Mouse (Mus musculus) left cerebral cortex, postnatal 25 days (tissue): ENCODE measurements at regions not wholly inside any gene's neighbourhood (a gene's known extent, or its start where the extent isn't known, plus 50 kb on each side); places are given as distances from the start of the nearest gene placed in this dataset.

ENCODE experiments used
- DNase-seq, 2 experiments: peaks; one replicate each; pipeline ENCODE4 v3.0.0; 2022; ENCODE audit warnings: low spot score in 2 of 2, mixed read lengths in 1 of 2
- intact Hi-C: fragments of 180-260 bp; cut with DNase I; formaldehyde crosslinking; loops from one replicate; pipeline ENCODE4 v1.15.1; 2025

DNA sequence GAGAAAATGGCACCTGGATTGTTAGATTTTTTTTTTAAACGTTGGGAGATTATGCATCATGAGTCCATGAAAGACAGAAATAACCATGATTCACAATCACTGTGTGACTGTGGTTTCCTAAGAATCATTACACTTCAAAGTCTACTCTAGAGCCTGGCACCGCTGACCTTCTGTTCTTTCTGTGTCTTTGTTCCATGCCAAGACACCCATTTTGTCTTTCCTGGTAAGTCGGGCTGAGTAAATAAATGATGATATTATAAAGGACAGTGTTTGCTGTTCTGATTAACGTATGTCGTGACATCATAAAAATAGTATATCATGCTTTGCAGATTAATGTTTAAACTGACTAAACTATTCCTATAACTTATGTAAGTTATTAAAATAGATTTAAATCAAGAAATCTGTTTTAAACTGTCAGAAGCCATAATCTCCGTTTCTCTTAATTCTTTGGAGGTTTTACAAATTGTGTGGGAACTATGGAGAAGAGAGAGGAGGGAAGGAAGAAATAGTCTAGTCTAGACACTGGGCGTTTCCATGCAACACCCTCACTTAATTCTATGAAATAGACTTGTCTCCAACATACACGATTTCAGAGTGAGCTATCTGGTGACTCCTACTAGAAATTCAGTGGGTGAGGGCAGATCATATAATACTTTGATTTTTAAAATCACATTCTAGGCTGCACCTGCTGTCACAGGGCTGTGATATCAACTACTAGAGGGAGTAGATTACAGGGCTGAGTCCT is 388.7 kb downstream of the Klf5 start:
- intact Hi-C loops, result loop anchor here (5.0 kb wide), 1 partner anchor 60 kb away; no protein-coding TSS in a partner anchor
- DNase-seq, result peak in 1 of 2 experiments; percentile 18

DNA sequence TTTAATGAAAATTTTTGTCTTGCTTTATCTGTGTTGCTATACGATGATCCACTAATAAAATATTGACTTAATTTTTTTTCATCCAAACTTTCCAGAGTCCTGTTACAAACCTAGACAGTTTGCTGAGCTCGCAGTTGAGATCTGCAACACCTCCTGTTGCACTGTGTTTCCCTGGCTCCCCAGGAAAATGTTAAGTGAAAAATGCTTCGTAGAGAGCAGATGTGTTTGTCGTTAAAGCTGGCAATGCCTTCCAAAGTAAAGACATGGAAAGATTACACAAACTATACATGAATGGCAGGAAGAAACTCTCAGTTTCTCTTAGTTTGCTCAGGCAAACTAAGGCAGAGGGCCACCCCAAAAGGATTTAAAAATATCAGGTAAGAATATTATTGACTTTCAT is 389.9 kb downstream of the Klf5 start:
- DNase-seq, result peak in 1 of 2 experiments; percentile 59
- intact Hi-C loops, result loop anchor here (5.0 kb wide), 1 partner anchor 59 kb away; no protein-coding TSS in a partner anchor

DNA sequence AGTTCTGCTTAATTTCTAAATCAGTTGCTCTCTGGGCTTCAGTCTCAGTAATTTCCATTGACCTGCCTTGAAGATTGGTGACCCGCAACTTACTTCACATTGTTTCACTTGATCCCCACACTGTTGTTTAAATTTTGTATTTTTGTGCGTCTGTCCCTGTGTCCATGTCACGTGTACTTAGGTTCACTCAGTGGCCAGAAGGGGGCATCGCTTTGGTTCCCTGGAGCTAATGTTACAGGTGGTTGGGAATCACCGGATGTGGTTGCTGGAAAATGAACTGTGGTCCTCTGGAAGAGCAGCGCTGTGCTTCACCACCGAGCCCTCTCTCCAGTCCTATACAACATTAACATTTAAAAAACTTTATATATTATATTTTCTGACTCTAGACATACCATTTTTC is 397.8 kb downstream of the Klf5 start:
- DNase-seq, result no peak
- intact Hi-C loops, result no loop called here

DNA sequence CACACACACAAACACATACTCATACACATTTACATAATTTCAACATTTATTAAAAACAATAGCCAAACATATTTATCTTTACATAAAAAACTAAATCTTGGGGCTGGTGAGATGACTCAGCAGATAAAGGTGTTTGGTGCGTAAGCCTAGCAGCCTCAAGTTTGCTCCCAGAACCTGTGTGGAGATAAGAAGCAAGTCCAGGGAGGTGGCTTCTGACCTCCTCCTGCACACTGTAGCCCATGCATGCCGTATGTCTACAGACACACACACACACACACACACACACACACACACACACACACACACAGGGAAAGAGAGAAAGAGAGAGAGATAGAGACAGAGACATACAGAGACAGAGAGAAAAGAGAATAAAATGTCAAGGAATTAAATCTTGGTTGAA is 401.1 kb downstream of the Klf5 start:
- DNase-seq, result no peak
- intact Hi-C loops, result no loop called here

DNA sequence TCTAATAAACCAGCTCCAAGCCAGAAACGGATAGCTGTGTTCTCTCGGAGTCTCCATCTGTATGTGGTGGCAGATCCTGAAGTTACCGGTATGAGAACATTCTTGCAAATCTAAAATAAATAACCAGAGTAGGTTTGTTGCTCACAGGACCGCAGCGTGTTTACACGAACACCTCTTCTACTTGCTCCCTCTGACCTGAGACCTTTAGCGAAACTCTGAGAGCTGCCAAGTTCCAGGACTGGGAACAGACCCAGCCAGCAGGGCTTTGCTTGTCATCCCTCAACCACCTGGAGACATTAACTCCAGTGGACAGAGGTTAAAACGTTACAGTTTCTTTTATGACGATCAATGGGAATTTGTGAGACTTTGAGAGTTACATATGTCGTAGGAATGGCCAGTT is 407.5 kb downstream of the Klf5 start:
- intact Hi-C loops, result no loop called here
- no peak for DNase-seq

DNA sequence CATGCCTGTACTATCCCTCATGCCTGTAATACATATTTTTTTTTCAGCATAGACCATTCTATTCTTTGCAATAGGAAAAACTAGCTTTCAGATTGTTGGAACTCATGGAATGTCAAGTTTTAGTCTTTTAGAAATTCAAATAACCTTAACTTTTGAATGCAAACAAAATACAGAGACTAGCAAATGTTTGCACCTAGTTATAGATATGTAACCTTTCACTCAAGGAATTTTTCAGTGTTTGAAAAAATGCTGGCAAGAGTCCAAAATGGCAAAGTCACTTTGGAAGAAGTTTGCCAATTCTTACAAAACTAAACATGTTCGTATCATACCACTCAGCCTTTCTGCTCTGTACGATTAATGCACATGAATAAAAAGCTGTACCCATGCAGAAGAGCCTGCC is 409.6 kb downstream of the Klf5 start:
- intact Hi-C loops, result no loop called here

DNA sequence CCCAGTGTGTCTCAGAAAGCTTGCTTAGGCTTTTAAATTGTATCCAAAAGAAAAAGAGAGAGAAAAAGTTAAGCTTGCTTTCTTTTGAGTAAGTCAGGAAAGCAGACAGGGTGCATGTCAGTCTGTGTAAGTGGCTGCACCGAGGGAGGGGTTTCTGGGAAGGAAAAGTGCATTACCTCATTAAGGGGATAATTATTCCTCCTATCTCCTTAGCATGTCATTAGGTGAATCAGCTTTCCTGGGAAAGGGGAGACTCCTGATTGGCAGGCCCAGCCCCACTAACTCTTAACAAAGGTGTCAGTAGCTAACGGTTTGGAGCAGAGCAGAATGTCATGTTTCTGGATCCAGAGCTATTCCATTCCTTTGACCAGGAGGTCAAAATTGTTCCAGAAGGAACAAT is 411.3 kb downstream of the Klf5 start:
- intact Hi-C loops, result no loop called here
- DNase-seq, result no peak

More for the DNA sequence above, 409.6 kb downstream of the Klf5 start:
- DNase-seq, result no peak

DNA sequence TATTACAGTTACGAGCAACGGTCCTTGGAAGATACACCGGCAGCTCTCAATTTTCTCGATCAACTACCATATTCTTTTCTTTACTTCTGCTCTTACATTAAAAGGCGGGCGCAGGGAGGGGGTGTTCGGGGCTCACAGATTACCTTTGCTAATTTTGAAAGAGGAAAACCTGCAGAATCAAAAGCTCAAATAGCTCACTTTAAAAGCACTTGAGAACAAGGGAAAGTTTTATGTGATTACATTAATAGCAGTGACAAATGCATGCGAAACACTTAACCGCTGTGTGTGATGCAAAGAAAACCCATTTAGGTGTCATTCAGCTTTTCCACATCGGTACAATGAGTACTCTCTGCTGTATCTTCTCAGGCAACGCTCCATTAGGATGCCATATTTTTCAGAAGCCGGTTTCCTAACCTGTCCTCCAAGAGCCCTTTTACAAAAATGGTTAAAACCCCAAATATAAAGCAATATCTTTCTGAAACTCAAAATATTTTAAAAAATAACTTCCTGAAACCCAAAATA is 412.2 kb downstream of the Klf5 start:
- intact Hi-C loops, result no loop called here
- no peak for DNase-seq

DNA sequence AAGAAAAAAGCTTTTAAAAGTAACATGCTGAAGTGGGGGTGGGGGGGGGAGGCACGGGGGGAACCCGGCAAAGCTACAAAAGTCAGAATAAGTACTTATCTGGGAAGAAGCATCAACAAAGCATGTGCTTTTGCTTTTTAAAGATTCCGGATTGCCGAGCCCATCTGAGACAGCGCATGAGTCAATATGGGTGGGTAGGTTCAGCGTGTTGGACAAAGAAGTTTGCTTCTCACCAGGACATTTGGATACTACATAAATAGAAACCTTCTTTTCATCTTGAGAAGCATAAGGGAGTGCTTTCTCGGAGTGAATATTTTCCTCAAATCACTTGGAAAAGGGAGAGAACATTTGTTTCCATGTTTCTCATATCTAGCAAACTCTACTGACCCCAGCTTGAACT is 414.1 kb downstream of the Klf5 start:
- DNase-seq, result peak in 1 of 2 experiments; percentile 85
- intact Hi-C loops, result no loop called here

DNA sequence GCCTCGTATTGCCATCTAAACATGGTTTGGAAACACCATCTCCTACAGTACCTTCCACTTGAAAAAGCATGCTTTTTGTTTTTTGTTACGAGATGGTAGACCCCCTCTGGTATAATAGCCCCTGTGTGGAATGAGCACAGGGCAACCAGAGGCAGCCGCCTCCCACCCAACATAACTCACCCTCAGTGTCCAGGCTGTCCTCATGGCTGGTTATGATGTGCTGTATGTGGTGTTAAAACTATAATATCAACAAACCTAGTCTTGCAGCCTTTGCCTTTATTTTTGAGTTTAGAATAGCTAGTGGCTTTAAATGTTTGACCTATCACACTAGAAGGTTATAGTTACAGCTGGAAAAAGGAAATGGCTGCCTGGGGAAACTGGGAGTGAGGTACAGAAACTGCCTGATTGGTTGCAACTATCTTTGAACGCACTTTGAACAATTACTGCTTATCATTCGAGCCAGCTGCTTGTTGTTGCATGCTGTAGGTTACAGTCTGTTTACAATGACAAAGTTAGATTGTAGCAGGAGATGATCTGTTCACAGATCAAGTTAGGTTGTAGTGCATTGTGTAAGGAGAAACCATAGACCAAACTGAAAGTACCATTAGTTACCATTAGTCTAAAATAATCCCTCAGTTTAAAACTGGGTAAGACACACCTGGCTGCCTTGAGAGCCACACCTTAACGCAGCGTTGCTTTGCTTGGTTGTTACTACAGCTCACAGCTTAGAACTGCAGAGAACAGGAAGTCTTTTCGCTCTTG is 414.8 kb downstream of the Klf5 start:
- intact Hi-C loops, result no loop called here
- DNase-seq, result no peak

DNA sequence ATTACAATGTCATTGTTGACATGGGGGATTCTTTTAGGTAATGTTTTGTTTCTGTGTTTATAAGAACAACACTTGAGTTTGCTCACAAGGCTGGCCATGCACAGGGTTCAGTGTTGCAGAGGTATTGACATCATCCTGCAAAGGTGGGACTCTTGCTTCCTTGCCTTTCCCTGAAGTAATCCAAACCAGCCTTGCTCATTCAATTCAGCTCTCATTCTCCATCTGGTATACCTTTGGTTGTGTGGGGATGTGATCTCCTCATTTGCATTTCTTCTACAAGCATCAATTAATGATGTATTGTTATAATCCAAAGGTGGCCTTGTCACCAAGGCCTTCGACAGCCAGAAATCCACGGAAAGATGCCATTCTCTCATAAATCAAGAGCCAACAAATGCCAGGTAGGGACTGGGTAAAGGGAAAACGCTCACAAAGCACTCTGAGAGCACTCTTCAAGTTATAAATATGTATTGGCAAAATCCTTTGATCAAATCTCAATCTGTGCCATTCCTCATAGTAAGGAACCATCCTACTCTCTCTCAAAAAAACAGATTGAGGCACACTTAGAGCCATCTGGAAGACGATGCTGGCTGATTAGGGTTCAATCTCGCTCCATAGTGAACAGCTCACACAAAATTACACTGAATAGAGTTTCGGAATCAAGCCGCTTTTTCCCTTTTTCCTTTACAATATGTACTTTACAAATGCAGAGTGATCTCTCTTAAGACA is 435.1 kb downstream of the Klf5 start:
- intact Hi-C loops, result no loop called here
- DNase-seq, result peak; percentile 18 to 71

DNA sequence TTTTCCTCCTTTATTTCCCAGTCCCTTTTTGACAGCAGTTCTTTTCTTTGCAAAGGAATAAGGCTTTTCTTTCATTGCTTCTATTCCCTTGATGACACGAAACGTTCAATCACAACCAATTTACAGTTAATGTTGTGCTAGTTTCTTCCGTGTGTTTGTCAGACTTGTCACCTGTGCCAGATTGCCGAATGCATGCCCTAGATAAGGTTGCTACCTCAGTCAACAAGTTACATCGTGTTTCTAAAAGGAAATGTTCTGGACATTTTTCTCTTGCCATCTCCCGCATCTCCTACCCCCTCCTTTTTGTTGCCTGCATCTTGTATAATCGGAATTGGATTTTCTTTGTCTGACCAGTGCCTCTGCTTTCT is 435.7 kb downstream of the Klf5 start:
- no peak for DNase-seq
- intact Hi-C loops, result no loop called here

DNA sequence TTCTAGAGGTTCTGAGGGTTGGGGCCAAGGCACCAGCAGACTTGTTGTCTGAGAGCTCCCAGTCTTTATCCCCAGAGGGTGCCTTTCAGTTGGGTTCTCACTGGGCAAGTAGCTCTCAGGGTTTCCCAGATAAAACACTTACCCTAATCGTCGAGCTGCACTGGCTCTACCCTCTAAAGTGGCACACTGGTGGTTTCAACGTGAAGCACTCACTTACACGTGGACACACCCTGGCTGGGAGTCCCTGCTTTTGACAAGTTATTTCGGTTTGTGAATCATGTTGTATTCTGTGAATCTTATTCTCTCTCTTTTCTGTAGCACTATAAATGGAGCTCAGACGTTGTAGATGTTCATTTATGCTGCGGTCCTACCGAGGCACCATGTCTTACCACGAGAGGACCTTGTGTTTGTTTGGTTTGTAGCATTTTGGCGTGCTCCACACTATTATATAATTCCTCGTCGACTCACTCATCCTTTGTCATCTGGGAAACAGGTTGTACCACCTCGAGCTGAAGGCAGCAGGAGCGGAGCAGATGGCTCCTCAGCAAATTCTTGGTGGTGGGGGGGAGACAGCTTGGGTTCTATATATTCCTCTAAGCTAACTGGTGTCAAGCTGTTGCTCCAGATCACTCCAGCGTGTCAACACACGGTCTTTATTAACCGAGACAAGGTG is 445.3 kb downstream of the Klf5 start:
- peak; percentile 36 to 77 for DNase-seq
- intact Hi-C loops, result loop anchor here (5.0 kb wide), 1 partner anchor 366 kb away; no protein-coding TSS in a partner anchor

DNA sequence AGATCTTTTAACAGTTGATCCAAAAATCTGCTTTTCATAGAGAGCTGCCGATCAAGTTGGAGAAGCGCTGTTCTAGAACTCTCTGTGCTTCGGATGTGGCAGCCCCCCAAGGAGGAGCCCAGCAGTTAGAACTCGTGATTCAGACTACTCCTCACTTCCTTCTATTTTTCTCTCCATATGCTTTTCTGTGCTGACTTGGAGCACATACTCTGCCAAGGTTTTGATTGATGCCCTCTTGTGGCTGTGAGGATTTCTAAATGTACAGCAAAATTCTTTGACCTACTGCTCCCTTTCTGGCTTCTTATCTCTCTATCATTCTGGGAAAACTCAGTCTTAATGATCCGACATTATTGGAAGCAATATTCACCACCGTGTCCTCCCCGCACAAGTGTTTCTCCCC is 446.7 kb downstream of the Klf5 start:
- intact Hi-C loops, result loop anchor here (5.0 kb wide), 4 partner anchors 58 to 443 kb away; no protein-coding TSS in a partner anchor
- peak; percentile 6 to 42 for DNase-seq

DNA sequence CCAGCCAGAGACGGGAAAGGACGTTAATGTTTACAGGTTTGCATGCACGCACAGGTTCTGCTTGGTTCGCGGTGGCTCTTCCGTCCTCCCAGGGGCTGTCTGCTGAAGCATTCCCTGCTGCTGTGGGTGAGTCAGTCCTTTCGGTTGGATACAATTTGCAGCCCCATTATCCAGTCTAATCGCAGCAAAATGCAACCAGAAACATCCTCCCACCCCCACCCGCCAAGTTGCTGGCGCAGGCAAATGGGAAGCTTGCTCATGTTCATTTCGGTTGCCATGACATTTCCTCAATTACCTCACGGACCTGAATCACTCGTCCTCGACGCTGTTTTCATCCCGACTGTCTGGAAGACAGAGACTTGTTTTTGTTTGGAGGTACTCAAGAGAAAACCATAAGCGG is 449.7 kb downstream of the Klf5 start:
- peak; percentile 39 to 68 for DNase-seq

DNA sequence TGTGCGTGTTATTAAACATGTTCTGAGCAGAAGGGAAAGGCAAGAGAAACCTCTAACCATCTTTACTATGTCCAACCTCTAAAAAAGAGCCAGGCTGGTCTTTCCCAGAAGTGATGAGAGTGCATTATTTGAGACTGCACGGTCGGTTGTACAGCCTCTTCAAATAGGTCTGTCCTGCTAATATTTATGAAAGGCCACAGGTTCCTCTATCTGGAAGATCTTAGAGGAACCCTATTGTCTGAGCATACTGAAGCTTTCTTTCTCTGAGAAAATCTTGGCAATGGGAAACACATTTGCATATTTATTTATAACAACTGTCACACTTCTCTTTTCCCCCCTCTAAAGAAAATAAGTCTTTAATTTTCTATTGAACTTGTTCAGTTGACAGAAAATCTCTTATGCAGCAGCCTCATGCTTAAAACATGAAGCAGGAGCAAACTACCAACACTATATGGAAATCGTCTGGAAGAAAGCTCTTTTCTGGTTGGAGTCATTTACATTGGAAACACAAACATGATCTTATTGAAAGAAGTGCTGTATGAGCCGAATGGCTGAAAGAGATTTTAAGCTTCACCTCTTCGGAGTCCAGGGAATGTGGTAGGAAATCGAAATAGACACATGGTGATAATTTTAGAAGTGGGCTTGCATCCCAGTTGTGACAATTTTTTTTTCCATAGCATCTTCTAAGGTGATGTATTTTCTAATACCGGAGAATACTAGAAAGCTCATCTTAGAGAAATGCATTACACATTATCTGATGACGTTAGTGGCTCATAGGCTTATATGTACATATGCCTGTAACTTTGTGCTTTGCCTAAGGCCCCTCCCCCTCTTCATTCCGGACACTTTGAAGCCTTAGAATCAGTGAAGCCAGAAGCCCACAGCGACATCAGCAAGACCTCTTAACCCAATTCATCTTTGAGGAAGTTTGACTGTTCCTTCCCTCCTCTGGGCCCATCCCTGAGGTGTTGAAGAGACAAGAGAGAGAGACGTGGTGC is 451.1 kb downstream of the Klf5 start:
- DNase-seq, result peak; percentile 12 to 48
- intact Hi-C loops, result loop anchor here (5.0 kb wide), 4 partner anchors 62 to 447 kb away; no protein-coding TSS in a partner anchor

More for the DNA sequence above, 449.7 kb downstream of the Klf5 start:
- intact Hi-C loops, result loop anchor here (5.0 kb wide), 4 partner anchors 61 to 446 kb away; no protein-coding TSS in a partner anchor

DNA sequence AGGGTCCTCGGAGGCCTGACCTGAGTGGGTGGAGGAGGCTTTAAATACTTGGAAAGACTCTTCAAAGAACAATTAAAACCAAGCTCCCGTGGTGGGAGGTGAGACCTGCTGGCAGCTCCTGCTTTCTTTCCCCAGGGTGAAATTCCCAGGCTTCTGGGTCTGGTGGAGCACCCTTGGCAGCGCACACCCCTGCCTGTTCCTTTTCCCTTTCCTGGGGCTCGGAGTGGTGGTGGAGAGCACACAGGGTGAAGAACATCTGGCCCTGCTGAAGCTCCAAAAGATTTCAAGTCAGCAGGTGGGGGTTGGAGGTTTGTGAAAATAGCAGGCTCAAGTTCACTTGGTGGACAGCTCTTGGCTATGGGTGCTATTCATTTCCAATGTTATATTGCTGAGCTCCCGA is 459.6 kb downstream of the Klf5 start:
- intact Hi-C loops, result loop anchor here (5.0 kb wide), 1 partner anchor 616 kb away; no protein-coding TSS in a partner anchor
- no peak for DNase-seq

DNA sequence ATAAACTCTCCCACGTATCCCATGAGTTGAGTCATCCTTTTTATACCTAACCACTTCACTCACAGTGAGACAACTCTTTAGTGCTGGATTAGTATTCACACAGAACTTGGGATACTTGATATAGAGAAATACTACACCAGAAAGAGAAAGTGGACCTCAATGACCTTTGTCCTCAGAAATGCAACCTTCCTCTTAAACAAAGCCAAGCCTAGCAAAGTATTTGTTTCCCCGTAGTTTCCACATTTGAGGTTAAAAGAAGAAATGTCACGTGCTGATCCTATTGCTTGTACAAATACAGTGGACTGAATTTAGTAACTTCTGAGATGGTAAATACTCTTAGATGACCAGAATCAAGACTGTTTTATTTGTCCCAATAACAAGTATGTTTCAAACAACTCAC is 464.8 kb downstream of the Klf5 start:
- DNase-seq, result no peak
- intact Hi-C loops, result no loop called here
